Comparison of ENCODE assay signal across 8 mouse cellular contexts in genomic region chr10:73099846-73100241, GRCm38 (mm10). TPM values are rescaled to one million over a fixed set of nuclear protein-coding genes. Genes with fewer than 3 reads are reported as not detected.
DNase-seq lines count a peak whose midpoint lies in the region; ATAC-seq lines count a peak whose summit lies in the region.
"Had no signal": no experiment of that assay in that cellular context is flagged by ENCODE, and none has a peak within 500 bp of the region (broad histone marks: within the 10 kb centered on the region; RNA-seq: fewer than 3 reads in every experiment).

No protein-coding gene starts in this region.

- peak overlapping the region; percentile 61 for H3K4me3 ChIP-seq in embryonic facial prominence, embryonic 12.5 days
- peak overlapping the region; percentile 70 for H3K4me3 ChIP-seq in hindbrain, embryonic 13.5 days

- ATAC-seq in embryonic facial prominence, embryonic 12.5 days (ENCODE audit: insufficient number of reproducible peaks, insufficient read depth, low FRiP score, low TSS enrichment) = peak; percentile 42; the same call in 1 of the 2 replicates
- peak; percentile 69 for ATAC-seq in hindbrain, embryonic 13.5 days (ENCODE audit: low FRiP score)

- H3K9me3 ChIP-seq in embryonic facial prominence, embryonic 12.5 days = no peaks in the 10 kb centered on the region
- no peaks in the 10 kb centered on the region for H3K9me3 ChIP-seq in hindbrain, embryonic 13.5 days

- peaks cover 8% of the 10 kb centered on the region; the same call in 1 of the 2 replicates for H3K4me1 ChIP-seq in embryonic facial prominence, embryonic 12.5 days
- H3K4me1 ChIP-seq in hindbrain, embryonic 13.5 days (replicated peaks) = peaks cover 27% of the 10 kb centered on the region

- H3K4me2 ChIP-seq in embryonic facial prominence, embryonic 12.5 days (replicated peaks) = peak overlapping the region; percentile 98
- peak overlapping the region; percentile 89 for H3K4me2 ChIP-seq in hindbrain, embryonic 13.5 days

- no peak overlapping the region for H3K27ac ChIP-seq in embryonic facial prominence, embryonic 12.5 days
- peak overlapping the region; percentile 79 for H3K27ac ChIP-seq in hindbrain, embryonic 13.5 days

- H3K36me3 ChIP-seq in embryonic facial prominence, embryonic 12.5 days = no peaks in the 10 kb centered on the region
- no peaks in the 10 kb centered on the region for H3K36me3 ChIP-seq in hindbrain, embryonic 13.5 days

- H3K27me3 ChIP-seq in embryonic facial prominence, embryonic 12.5 days = peaks cover 66% of the 10 kb centered on the region
- peaks cover 28% of the 10 kb centered on the region for H3K27me3 ChIP-seq in hindbrain, embryonic 13.5 days

- under 1% methylated on average over 37 of the region's 37 CpGs for WGBS in embryonic facial prominence, embryonic 12.5 days
- WGBS in hindbrain, embryonic 13.5 days = under 1% methylated on average over 37 of the region's 37 CpGs

- peak; percentile 18 to 41 for DNase-seq in layer of hippocampus, postnatal 14 days (ENCODE audit: low spot score in 2 of 2)
- no peak for DNase-seq in layer of hippocampus, postnatal 36 days
- peak; percentile 54 for DNase-seq in mesoderm, embryonic 11.5 days (ENCODE audit: low read depth, low spot score)
- DNase-seq in Muller cell, postnatal 12 days (ENCODE audit: inconsistent ontology term) = no peak
- DNase-seq in urinary bladder, postnatal 4 days (ENCODE audit: low spot score in 2 of 2) = no peak

- H3K9ac ChIP-seq in embryonic facial prominence, embryonic 12.5 days = peak overlapping the region; percentile 52
- peak overlapping the region; percentile 74 for H3K9ac ChIP-seq in hindbrain, embryonic 13.5 days

RNA-seq across cellular contexts. Expression of gene Pcdh15, which starts 0.7 kb away (rescaled TPM):
- total RNA-seq in layer of hippocampus, postnatal 14 days (2021) = 10 to 100 TPM; 22.4 to 24.9 TPM
- 10 to 100 TPM; 18.3 to 19.1 TPM for total RNA-seq in layer of hippocampus, postnatal 36 days (2021)
- 3.6 and 3.9 TPM in 2 replicates for polyA plus RNA-seq in embryonic facial prominence, embryonic 12.5 days (2016; fragmentation: Nextera tagmentation; extraction: Ambion mirVana)
- 8.2 and 8.9 TPM in 2 replicates for polyA plus RNA-seq in hindbrain, embryonic 13.5 days (2015; fragmentation: Nextera tagmentation; extraction: Ambion mirVana)
- total RNA-seq: common myeloid progenitor, adult 5-6 weeks had no signal

Comparison
In these comparisons a context has a peak if more than half of its experiments do, and no peak if none do; other contexts are left out.
1. DNase-seq: peak in layer of hippocampus, postnatal 14 days (2 of 2) and mesoderm, embryonic 11.5 days (single experiment); none in layer of hippocampus, postnatal 36 days (0 of 2), Muller cell, postnatal 12 days (single experiment) and urinary bladder, postnatal 4 days (0 of 2).